Mouse (Mus musculus) megakaryocyte, embryonic 14.5 days (primary cell): ENCODE data around the gene Lyz1.

Experiments
- FLI1 ChIP-seq: IDR thresholded peaks from 2 replicates; pipeline ENCODE4 v1.6.1; 2012; ENCODE audit warnings: low read length, inconsistent platforms, mixed read lengths
- GATA1 ChIP-seq: IDR thresholded peaks from 3 replicates; pipeline ENCODE4 v1.6.1; 2012; ENCODE audit warnings: mixed read lengths, low read length, inconsistent platforms, borderline replicate concordance

GRCm38 (mm10) chr10:117287226-117287850 is 5.3 kb downstream of the Lyz1 start:
- TF ChIP-seq FLI1, result no peak
- TF ChIP-seq GATA1, result no peak
